Mouse (Mus musculus) hindbrain, embryonic 11.5 days (tissue): ENCODE results near the gene Rhob. TPM values are rescaled to one million over a fixed set of nuclear protein-coding genes. Genes with fewer than 3 reads are reported as not detected.

Source experiments
- ATAC-seq: fragments of 200-750 bp; cut with Nextera tagmentation; 2 replicates; pipeline ENCODE4 v1.8.0; 2017; ENCODE audit warnings: mild to moderate bottlenecking, moderate TSS enrichment, moderate library complexity; ENCODE audit not compliant: low FRiP score
- DNase-seq: peaks from one replicate; pipeline ENCODE4 v3.0.0-alpha.2; 2015; ENCODE audit warnings: low spot score
- H3K27ac ChIP-seq: fragments of 300-500 bp; sonication (generic); 2 replicates; pipeline ENCODE4 v1.5.1; 2014; ENCODE audit warnings: mild to moderate bottlenecking, low read depth, low read length
- H3K27me3 ChIP-seq: fragments of 300-500 bp; sonication (generic); 2 replicates; pipeline ENCODE4 v1.6.1; 2014; ENCODE audit warnings: mild to moderate bottlenecking, low read length, moderate library complexity, mixed read lengths; ENCODE audit not compliant: control insufficient read depth, insufficient read depth
- H3K36me3 ChIP-seq: fragments of 300-500 bp; sonication (generic); 2 replicates; pipeline ENCODE4 v1.6.1; 2014; ENCODE audit warnings: mild to moderate bottlenecking, low read length, moderate library complexity, mixed read lengths; ENCODE audit not compliant: control insufficient read depth, insufficient read depth
- H3K4me1 ChIP-seq: fragments of 300-500 bp; sonication (generic); replicated peaks from 2 replicates; pipeline ENCODE4 v1.6.1; 2014; ENCODE audit warnings: low read length, mixed read lengths; ENCODE audit not compliant: control insufficient read depth, insufficient read depth
- H3K4me2 ChIP-seq: fragments of 300-500 bp; sonication (generic); replicated peaks from 2 replicates; pipeline ENCODE4 v1.6.1; 2014; ENCODE audit warnings: mild to moderate bottlenecking, low read depth, low read length
- H3K4me3 ChIP-seq: fragments of 300-500 bp; sonication (generic); 2 replicates; pipeline ENCODE4 v1.5.1; 2014; ENCODE audit warnings: low read depth, low read length
- H3K9ac ChIP-seq: fragments of 300-500 bp; sonication (generic); 2 replicates; pipeline ENCODE4 v1.6.1; 2014; ENCODE audit warnings: low read depth, low read length
- H3K9me3 ChIP-seq: fragments of 300-500 bp; sonication (generic); 2 replicates; pipeline ENCODE4 v1.6.1; 2016; ENCODE audit warnings: low read length; ENCODE audit not compliant: control insufficient read depth
- WGBS: fragments of 180-500 bp; shearing (Covaris S2); extraction: QIAGEN DNeasy Blood & Tissue Kit; methylation state at CpG from one replicate; pipeline ENCODE4 v1.1.7; 2014; 5-methylcytosine and 5-hydroxymethylcytosine counted together
- polyA plus RNA-seq: library from polyadenylated mRNA; unstranded; fragments of >200 nt; fragmentation: Nextera tagmentation; extraction: Ambion mirVana; gene quantifications from 2 replicates; pipeline ENCODE4 v1.2.1, GENCODE M21; 2014

Gene Rhob
- polyA plus RNA-seq, result 64.4 and 65.9 TPM in 2 replicates

DNA sequence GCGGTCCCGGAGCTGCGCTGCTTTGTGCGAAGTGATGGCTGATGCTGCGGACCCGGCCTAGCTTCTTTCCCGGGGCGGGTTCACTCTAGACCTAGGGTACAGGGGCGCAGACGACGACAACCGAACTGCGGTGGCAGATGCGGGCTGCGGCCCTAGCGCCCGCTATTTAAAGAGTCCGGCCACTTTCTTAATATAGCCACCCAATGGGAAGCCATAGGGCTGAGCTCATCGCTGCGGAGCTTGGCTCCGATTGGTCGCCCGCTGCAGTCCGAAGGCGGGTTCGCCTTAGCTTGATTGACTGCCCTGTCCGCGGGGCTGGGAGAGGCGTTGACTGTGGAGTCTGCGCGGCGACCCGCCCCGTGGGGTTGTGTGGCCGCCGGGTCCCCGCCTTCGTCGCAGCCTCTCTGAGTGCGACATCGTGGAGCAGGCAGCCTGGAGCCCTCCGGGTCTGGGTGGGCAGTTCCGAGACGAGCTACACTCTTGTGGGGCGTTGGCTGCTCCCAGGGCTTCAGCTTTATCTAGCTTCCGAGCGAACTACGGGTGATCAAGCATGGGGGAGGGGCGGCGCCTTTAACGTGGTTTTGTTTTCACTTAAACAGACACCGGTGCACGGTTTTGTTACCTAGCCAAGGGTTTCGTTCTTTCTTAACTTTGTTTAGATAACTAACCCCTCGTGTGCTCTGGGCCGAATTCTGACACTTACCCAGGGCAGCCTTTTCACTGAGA, at the start of gene Rhob:
Gene Rhob (minus strand): TSS at position 139 of the 726 bp plus-strand sequence.
- Histone ChIP-seq H3K4me2 (peak within 1 kb of the TSS; percentile 79), H3K9me3 (no peaks in the 10 kb centered on the region), H3K36me3 (no peaks in the 10 kb centered on the region), H3K27ac (peak within 1 kb of the TSS; percentile 98), H3K4me1 (peaks cover 6% of the 10 kb centered on the region), H3K27me3 (no peaks in the 10 kb centered on the region), H3K4me3 (peak within 1 kb of the TSS; percentile 85), H3K9ac (peak within 1 kb of the TSS; percentile 98)
- WGBS, result under 1% methylated on average over 56 of the region's 56 CpGs
- DNase-seq, result peak; percentile 94
- peak; percentile 97 for ATAC-seq

DNA sequence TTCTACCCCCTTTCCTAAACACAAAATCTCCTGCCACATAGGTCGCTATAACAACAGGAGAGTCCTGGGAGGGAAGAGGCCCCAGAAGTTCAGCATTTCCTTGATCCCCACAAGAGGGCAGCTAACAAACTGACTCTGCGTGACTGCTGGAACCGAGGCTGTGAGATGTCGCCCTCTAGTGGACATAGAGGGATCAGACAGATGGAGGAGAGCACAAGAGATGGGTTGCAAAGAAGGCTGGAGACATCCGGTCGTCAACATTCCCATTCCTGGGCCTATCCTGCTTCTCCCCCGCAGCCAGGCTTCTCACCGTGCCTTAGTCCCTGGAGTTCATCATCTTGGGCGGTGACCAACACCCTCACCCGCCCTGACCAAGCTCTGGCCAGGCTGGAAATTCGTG, 47.5 kb upstream of the Rhob start:
- Histone ChIP-seq H3K4me2 (no peak overlapping the region), H3K27me3 (no peaks in the 10 kb centered on the region), H3K4me3 (no peak overlapping the region), H3K27ac (no peak overlapping the region), H3K9me3 (no peaks in the 10 kb centered on the region), H3K9ac (no peak overlapping the region), H3K36me3 (no peaks in the 10 kb centered on the region), H3K4me1 (no peaks in the 10 kb centered on the region)
- DNase-seq (peak; percentile 83), ATAC-seq (peak; percentile 40; the same call in 1 of the 2 replicates)
- WGBS, result 18% methylated on average over 11 of the region's 11 CpGs

DNA sequence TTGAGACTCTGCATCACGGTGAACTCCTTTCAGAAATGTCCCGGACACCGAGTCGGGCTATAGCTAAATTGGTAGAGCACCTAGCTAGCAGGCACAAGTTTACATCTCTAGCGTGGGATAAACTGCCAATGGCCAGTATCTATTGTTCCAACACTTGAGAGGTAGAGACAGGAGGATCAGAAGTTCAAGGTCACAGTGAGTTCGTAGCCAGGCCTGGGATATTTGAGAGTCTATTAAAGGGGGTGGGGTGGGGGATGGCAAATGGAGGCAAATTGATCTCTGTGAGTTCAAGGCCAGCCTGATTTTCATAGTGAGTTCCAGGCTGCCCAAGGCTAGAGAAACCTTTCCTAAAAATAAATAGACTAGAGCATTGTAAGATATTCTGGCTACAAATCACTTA, 47.0 kb upstream of the Rhob start:
- H3K27me3 ChIP-seq, result no peaks in the 10 kb centered on the region
- H3K36me3 ChIP-seq, result no peaks in the 10 kb centered on the region
- H3K9me3 ChIP-seq, result no peaks in the 10 kb centered on the region
- no peak overlapping the region for H3K4me2 ChIP-seq
- H3K4me1 ChIP-seq, result no peaks in the 10 kb centered on the region
- DNase-seq (no peak), ATAC-seq (no peak)
- H3K9ac ChIP-seq, result no peak overlapping the region
- 93% methylated on average over 6 of the region's 6 CpGs for WGBS
- H3K4me3 ChIP-seq, result no peak overlapping the region
- no peak overlapping the region for H3K27ac ChIP-seq

DNA sequence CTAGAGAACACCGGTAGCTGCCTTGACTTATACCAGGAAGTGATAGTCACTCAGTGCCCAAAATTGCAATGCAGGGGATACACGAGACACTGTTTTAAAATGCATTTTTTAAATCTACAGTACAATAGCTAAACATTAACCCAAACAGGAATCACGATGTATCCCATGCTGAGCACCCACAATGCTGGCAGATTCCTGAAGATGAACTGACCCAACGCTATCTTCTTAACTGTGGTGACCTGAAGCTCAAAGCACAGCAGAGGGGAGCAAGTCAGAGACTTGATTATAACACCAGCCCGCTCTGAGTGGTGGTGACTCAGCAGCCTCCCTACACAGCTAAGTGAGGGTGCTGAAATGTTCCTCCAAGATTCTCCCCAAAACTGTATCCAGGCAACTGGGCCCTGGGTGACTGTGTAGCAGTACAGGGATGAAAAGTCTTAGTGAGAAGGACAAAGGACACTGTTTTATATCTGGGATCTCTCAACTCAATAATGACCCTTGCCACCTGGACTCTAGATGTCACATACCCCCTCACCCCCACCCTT, 45.3 kb upstream of the Rhob start:
- H3K9me3 ChIP-seq, result no peaks in the 10 kb centered on the region
- 82% methylated on average over 5 of the region's 5 CpGs for WGBS
- H3K4me3 ChIP-seq, result no peak overlapping the region
- DNase-seq, result no peak
- no peaks in the 10 kb centered on the region for H3K36me3 ChIP-seq
- H3K4me1 ChIP-seq, result no peaks in the 10 kb centered on the region
- no peak overlapping the region for H3K27ac ChIP-seq
- no peaks in the 10 kb centered on the region for H3K27me3 ChIP-seq
- H3K9ac ChIP-seq, result no peak overlapping the region
- no peak for ATAC-seq
- no peak overlapping the region for H3K4me2 ChIP-seq

DNA sequence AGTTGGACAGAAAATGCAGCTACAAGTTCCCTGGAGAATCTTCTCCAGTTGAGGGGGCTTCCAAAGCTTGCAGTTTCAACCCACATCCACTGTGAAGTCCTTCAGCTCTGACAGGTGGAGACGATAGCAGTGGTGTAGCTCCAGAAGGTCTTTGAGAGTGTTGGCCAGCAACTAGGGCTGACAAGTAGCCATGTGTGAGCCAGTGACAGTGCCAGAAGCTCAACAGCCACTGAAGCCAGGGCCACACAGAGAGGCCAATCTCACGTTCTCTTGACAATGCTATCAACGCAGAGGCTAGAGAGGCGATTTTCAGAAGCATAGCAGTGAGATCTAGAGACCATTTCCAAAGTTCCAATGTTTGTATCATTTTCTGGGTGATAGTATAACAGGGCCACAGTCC, 42.6 kb upstream of the Rhob start:
- Histone ChIP-seq H3K9me3 (no peaks in the 10 kb centered on the region), H3K36me3 (no peaks in the 10 kb centered on the region), H3K4me1 (no peaks in the 10 kb centered on the region), H3K27me3 (no peaks in the 10 kb centered on the region), H3K4me3 (no peak overlapping the region), H3K27ac (no peak overlapping the region), H3K4me2 (no peak overlapping the region), H3K9ac (no peak overlapping the region)
- 84% methylated on average over 4 of the region's 4 CpGs for WGBS
- ATAC-seq (no peak), DNase-seq (no peak)

DNA sequence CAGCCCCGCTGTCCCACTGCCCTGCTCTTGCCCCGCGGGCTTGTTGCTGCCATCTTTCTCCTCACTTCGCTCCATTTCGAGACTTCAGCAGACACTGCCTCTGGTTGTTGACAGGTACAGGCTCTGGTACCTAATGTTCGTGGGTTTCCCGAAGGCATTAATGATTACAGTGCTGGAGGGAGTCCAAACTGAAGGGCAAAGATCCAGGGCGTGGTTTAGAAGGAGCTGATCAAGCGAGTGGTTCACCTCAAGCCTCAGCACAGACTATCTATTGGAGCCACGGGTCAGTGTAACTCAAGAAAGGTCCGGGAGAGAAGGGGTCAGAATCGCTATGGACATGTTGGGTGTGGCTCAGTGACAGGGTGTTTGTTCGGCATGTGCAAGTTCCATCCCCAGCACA, 39.7 kb upstream of the Rhob start:
- H3K9ac ChIP-seq, result no peak overlapping the region
- 86% methylated on average over 13 of the region's 13 CpGs for WGBS
- no peak for ATAC-seq

DNA sequence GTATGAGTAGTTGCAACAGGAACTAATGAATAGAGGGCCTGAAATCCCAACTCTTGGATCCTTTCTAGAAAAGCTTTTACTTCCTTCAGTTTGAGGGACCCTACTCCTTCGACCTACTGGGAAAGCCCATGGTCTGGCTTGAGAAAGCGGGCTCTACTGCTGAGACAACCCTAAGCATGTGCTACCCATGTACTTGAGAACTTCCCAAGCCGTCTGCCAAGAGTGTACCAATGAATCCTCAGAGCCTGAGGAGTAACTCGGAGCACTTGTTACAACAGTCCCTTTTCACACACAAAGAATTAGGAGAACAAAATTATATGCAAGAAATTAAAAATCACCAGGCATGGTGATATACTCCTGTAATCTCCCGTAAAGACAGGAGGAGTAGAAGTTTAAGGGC, 37.5 kb upstream of the Rhob start:
- H3K27ac ChIP-seq, result no peak overlapping the region
- no peaks in the 10 kb centered on the region for H3K4me1 ChIP-seq
- no peak overlapping the region for H3K9ac ChIP-seq
- H3K9me3 ChIP-seq, result no peaks in the 10 kb centered on the region
- WGBS, result 87% methylated on average over 5 of the region's 5 CpGs
- H3K4me2 ChIP-seq, result no peak overlapping the region
- no peak overlapping the region for H3K4me3 ChIP-seq
- DNase-seq (no peak), ATAC-seq (no peak)
- no peaks in the 10 kb centered on the region for H3K27me3 ChIP-seq
- no peaks in the 10 kb centered on the region for H3K36me3 ChIP-seq

More for the DNA sequence above, 39.7 kb upstream of the Rhob start:
- no peak for DNase-seq
- Histone ChIP-seq H3K4me2 (no peak overlapping the region), H3K27ac (no peak overlapping the region), H3K36me3 (no peaks in the 10 kb centered on the region), H3K4me3 (no peak overlapping the region), H3K27me3 (no peaks in the 10 kb centered on the region), H3K9me3 (no peaks in the 10 kb centered on the region), H3K4me1 (no peaks in the 10 kb centered on the region)

DNA sequence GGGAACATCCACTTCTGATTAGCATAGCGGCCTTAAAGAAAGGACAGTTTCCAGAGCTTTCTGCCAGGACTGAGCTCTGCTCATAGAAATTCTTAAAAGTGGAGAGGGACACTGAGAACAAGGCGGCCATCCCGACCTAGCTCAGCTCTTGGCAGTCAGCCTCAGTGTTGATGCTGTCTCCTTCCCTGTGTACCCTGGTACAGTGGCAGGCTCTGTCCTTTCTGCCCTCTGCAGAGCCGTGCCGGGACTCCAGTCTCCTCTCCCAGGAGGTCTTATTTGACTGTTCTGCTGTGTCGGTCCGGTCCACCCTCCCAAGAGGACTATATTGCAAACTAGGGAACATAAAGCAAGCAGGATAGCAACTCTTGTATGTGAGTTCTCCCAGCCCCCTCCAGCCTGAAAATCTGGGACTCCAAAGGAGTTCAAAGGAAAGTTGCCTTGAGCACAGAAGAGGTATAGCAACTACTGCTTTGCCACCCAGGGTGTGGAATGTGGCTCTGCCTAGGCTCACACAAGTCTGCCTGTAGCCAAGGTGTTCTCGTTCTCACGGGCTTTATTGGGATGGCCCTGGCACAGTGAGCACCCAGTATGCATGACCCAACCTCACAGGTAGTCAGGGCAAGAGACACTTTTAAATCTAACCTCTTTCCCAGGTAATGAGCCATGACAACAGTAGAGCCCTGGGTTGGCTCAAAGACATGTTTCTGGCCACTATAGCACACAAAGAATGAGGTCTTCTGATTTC, 36.6 kb upstream of the Rhob start:
- no peak overlapping the region for H3K4me2 ChIP-seq
- DNase-seq (no peak), ATAC-seq (no peak)
- no peaks in the 10 kb centered on the region for H3K9me3 ChIP-seq
- 82% methylated on average over 9 of the region's 9 CpGs for WGBS
- no peaks in the 10 kb centered on the region for H3K4me1 ChIP-seq
- no peak overlapping the region for H3K9ac ChIP-seq
- no peaks in the 10 kb centered on the region for H3K27me3 ChIP-seq
- no peak overlapping the region for H3K27ac ChIP-seq
- no peaks in the 10 kb centered on the region for H3K36me3 ChIP-seq
- no peak overlapping the region for H3K4me3 ChIP-seq
